Mouse (Mus musculus): ENCODE measurements at regions not wholly inside any gene's neighbourhood (a gene's known extent, or its start where the extent isn't known, plus 50 kb on each side); places are given as distances from the start of the nearest gene placed in this dataset.
A peak's percentile ranks its signal among the peaks of the same experiment; 100 is the strongest.

GRCm38 (mm10) chr15:94004911-94005310, 409.2 kb upstream of the Prickle1 start:
- no peaks in the 10 kb centered on the region for H3K9me3 ChIP-seq (replicated peaks)
- no peak overlapping the region for H3K4me2 ChIP-seq
- ATAC-seq (ENCODE audit: low read depth) (no peak), DNase-seq (no peak)
- no peaks in the 10 kb centered on the region for H3K4me1 ChIP-seq (replicated peaks)
- H3K27me3 ChIP-seq: no peaks in the 10 kb centered on the region
- no peaks in the 10 kb centered on the region for H3K36me3 ChIP-seq
- H3K9ac ChIP-seq: no peak overlapping the region
- H3K27ac ChIP-seq: no peak overlapping the region
- WGBS (ENCODE audit: insufficient replicate concordance): 31% methylated on average over 4 of the region's 4 CpGs
- H3K4me3 ChIP-seq (replicated peaks): no peak overlapping the region

DNA sequence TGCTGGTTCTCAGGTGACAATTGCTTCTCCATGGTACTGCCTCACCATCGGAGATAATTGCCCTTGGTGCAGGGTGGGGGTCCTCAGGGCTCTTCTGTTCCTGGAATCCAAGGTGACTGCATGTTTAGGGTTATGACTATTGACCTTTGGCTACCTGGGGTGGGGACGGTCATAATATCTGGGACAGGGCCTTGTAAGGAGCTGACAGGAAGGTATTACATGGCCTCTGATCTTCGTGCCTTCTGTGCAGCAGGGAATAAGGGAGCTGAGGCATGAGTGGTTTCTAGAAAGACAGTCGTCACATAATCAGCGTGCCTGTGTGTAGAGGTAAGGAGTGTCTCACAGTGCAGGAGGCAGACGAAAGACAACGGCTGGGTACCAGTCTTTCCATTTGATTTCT, 407.5 kb upstream of the Prickle1 start:
- Histone ChIP-seq H3K4me2 (no peak overlapping the region), H3K36me3 (no peaks in the 10 kb centered on the region), H3K27me3 (no peaks in the 10 kb centered on the region), H3K4me3 (replicated peaks) (no peak overlapping the region), H3K27ac (no peak overlapping the region), H3K9ac (no peak overlapping the region), H3K4me1 (replicated peaks) (no peaks in the 10 kb centered on the region), H3K9me3 (replicated peaks) (no peaks in the 10 kb centered on the region)
- DNase-seq (no peak), ATAC-seq (ENCODE audit: low read depth) (no peak)
- WGBS (ENCODE audit: insufficient replicate concordance): 70% methylated on average over 7 of the region's 7 CpGs

- H3K9ac ChIP-seq: no peak overlapping the region
- no peaks in the 10 kb centered on the region for H3K27me3 ChIP-seq
- DNase-seq: no peak
- no peak overlapping the region for H3K4me3 ChIP-seq (replicated peaks)
- 58% methylated on average over 4 of the region's 4 CpGs for WGBS (ENCODE audit: insufficient replicate concordance)
- H3K36me3 ChIP-seq: no peaks in the 10 kb centered on the region
- H3K9me3 ChIP-seq (replicated peaks): no peaks in the 10 kb centered on the region
- ATAC-seq (ENCODE audit: low read depth): no peak
- H3K4me2 ChIP-seq: no peak overlapping the region
- no peaks in the 10 kb centered on the region for H3K4me1 ChIP-seq (replicated peaks)
- H3K27ac ChIP-seq: no peak overlapping the region
Observed at GRCm38 (mm10) chr15:93994542-93994941, 398.9 kb upstream of the Prickle1 start.

DNA sequence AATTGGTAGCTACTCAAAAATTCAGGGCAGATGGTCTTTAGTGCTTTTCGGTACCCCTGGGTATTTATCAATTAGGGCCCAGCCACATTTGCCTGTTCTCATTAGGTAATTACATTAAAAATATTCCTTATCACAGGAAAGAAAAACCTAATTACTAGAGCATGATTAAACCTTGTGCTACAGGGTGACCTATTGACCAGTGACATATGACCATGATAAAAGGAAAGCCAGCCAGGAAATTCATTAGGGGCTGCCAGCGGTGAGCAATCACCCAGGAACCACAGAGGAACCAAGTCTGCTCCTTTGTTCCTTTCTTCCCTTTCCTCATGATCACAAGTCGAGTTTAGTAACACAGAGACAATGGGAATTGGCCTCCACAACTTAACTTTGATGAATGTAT, 394.4 kb upstream of the Prickle1 start:
- ATAC-seq (ENCODE audit: low read depth) (no peak), DNase-seq (no peak)
- Histone ChIP-seq H3K36me3 (no peaks in the 10 kb centered on the region), H3K27ac (no peak overlapping the region), H3K9me3 (replicated peaks) (no peaks in the 10 kb centered on the region), H3K4me3 (replicated peaks) (no peak overlapping the region), H3K27me3 (no peaks in the 10 kb centered on the region), H3K9ac (no peak overlapping the region), H3K4me2 (no peak overlapping the region), H3K4me1 (replicated peaks) (no peaks in the 10 kb centered on the region)
- WGBS (ENCODE audit: insufficient replicate concordance): 30% methylated on average over 3 of the region's 3 CpGs

GRCm38 (mm10) chr15:93988367-93988766, 392.7 kb upstream of the Prickle1 start:
- Histone ChIP-seq H3K4me3 (replicated peaks) (no peak overlapping the region), H3K4me2 (no peak overlapping the region), H3K36me3 (no peaks in the 10 kb centered on the region), H3K4me1 (replicated peaks) (no peaks in the 10 kb centered on the region), H3K9me3 (replicated peaks) (no peaks in the 10 kb centered on the region), H3K27ac (no peak overlapping the region), H3K27me3 (no peaks in the 10 kb centered on the region), H3K9ac (no peak overlapping the region)
- WGBS (ENCODE audit: insufficient replicate concordance): 58% methylated on average over 5 of the region's 5 CpGs
- no peak for ATAC-seq (ENCODE audit: low read depth)
- no peak for DNase-seq

GRCm38 (mm10) chr15:93986631-93987429, 391.1 kb upstream of the Prickle1 start:
- Histone ChIP-seq H3K4me2 (no peak overlapping the region), H3K9me3 (replicated peaks) (no peaks in the 10 kb centered on the region), H3K27ac (no peak overlapping the region), H3K27me3 (no peaks in the 10 kb centered on the region), H3K36me3 (no peaks in the 10 kb centered on the region), H3K9ac (no peak overlapping the region), H3K4me1 (replicated peaks) (no peaks in the 10 kb centered on the region), H3K4me3 (replicated peaks) (no peak overlapping the region)
- DNase-seq (no peak), ATAC-seq (ENCODE audit: low read depth) (no peak)
- 65% methylated on average over 6 of the region's 6 CpGs for WGBS (ENCODE audit: insufficient replicate concordance)

DNA sequence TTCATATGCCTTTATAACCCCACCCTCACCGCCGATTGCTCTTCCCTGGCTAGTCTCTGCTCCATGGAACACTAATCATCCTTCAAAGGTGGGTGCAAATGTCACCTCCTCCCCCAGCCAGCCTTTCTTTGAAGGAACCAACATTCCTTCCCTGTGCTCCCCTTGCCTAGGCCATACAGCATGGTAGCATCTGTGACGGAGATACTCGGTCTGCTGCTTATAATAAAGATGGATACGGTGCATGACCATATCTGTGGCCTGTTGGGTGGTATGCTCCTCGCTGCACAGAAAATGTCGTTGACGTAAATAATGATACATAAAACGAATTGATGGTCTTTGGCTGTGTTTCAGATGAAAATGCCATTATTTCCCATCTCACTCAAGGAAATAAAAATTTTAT, 386.4 kb upstream of the Prickle1 start:
- Histone ChIP-seq H3K4me2 (no peak overlapping the region), H3K4me3 (replicated peaks) (no peak overlapping the region), H3K9ac (no peak overlapping the region), H3K9me3 (replicated peaks) (no peaks in the 10 kb centered on the region), H3K27ac (no peak overlapping the region), H3K36me3 (no peaks in the 10 kb centered on the region), H3K4me1 (replicated peaks) (no peaks in the 10 kb centered on the region), H3K27me3 (no peaks in the 10 kb centered on the region)
- WGBS (ENCODE audit: insufficient replicate concordance): 81% methylated on average over 9 of the region's 9 CpGs
- DNase-seq (no peak), ATAC-seq (ENCODE audit: low read depth) (no peak)

DNA sequence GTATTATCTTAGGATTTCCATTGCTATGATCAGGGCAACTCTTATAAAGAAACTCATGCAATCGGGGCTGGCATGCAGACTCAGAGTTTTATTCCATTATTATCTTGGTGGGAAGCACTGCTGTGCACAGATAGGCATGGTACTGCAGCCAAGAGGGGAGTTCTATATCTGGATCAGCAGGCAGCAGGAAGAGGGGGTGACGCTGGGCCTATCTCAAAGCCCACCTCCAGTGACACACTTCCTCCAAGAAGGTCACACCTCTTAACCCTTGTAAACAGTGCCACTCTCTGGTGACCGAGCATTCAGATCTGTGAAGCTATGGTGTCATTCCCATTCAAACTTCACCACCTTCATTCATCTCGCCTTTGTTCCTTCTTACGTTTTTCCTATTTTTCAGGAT, 381.8 kb upstream of the Prickle1 start:
- H3K4me3 ChIP-seq (replicated peaks): no peak overlapping the region
- H3K4me1 ChIP-seq (replicated peaks): no peaks in the 10 kb centered on the region
- H3K9me3 ChIP-seq (replicated peaks): no peaks in the 10 kb centered on the region
- H3K4me2 ChIP-seq: no peak overlapping the region
- WGBS (ENCODE audit: insufficient replicate concordance): 35% methylated on average over 5 of the region's 5 CpGs
- ATAC-seq (ENCODE audit: low read depth) (peak; percentile 61), DNase-seq (no peak)
- H3K36me3 ChIP-seq: no peaks in the 10 kb centered on the region
- no peak overlapping the region for H3K9ac ChIP-seq
- H3K27ac ChIP-seq: no peak overlapping the region
- H3K27me3 ChIP-seq: no peaks in the 10 kb centered on the region

DNA sequence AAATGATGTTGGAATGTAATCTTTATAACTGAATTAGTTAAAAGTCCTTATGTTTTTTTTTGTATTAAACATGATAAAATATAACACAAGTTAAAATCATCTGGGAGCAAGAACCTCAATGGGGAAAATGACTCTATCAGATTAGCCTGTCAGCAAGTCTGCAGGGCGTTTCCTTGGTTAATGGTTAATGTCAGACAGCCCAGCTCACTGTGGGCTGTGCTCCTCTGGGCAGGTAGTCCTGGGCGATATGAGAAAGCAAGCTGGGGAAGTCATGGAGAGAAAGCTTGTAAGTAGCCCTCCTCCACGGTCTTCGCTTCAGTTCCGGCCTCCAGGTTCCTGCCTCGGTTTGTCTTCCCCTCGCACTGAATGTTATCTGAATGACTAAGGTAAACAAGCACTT, 379.0 kb upstream of the Prickle1 start:
- Histone ChIP-seq H3K4me3 (replicated peaks) (no peak overlapping the region), H3K9ac (no peak overlapping the region), H3K4me1 (replicated peaks) (no peaks in the 10 kb centered on the region), H3K36me3 (no peaks in the 10 kb centered on the region), H3K4me2 (no peak overlapping the region), H3K9me3 (replicated peaks) (no peaks in the 10 kb centered on the region), H3K27me3 (no peaks in the 10 kb centered on the region), H3K27ac (no peak overlapping the region)
- 10% methylated on average over 7 of the region's 7 CpGs for WGBS (ENCODE audit: insufficient replicate concordance)
- ATAC-seq (ENCODE audit: low read depth) (no peak), DNase-seq (no peak)

- Histone ChIP-seq H3K27me3 (no peaks in the 10 kb centered on the region), H3K4me3 (replicated peaks) (no peak overlapping the region), H3K9me3 (replicated peaks) (no peaks in the 10 kb centered on the region), H3K4me2 (no peak overlapping the region), H3K4me1 (replicated peaks) (no peaks in the 10 kb centered on the region), H3K27ac (no peak overlapping the region), H3K9ac (no peak overlapping the region), H3K36me3 (no peaks in the 10 kb centered on the region)
- no peak for DNase-seq
- no peak for ATAC-seq (ENCODE audit: low read depth)
- WGBS (ENCODE audit: insufficient replicate concordance): 53% methylated on average over 5 of the region's 5 CpGs
Observed at GRCm38 (mm10) chr15:93972979-93973378, 377.3 kb upstream of the Prickle1 start.

GRCm38 (mm10) chr15:93961950-93962349, 366.3 kb upstream of the Prickle1 start:
- H3K36me3 ChIP-seq: no peaks in the 10 kb centered on the region

GRCm38 (mm10) chr15:93959931-93960330, 364.2 kb upstream of the Prickle1 start:
- 71% methylated on average over 8 of the region's 8 CpGs for WGBS (ENCODE audit: insufficient replicate concordance)
- no peak overlapping the region for H3K4me2 ChIP-seq
- DNase-seq: no peak
- H3K36me3 ChIP-seq: no peaks in the 10 kb centered on the region
- no peak overlapping the region for H3K4me3 ChIP-seq (replicated peaks)
- H3K9me3 ChIP-seq (replicated peaks): 0 out of 2 replicates have a peak, but pooled peaks cover 3% of the 10 kb centered on the region
- ATAC-seq (ENCODE audit: low read depth): no peak
- H3K4me1 ChIP-seq (replicated peaks): no peaks in the 10 kb centered on the region
- H3K27ac ChIP-seq: no peak overlapping the region
- H3K9ac ChIP-seq: no peak overlapping the region
- H3K27me3 ChIP-seq: no peaks in the 10 kb centered on the region

More at GRCm38 (mm10) chr15:93961950-93962349, 366.3 kb upstream of the Prickle1 start:
- Histone ChIP-seq H3K4me3 (replicated peaks) (no peak overlapping the region), H3K27ac (no peak overlapping the region), H3K9ac (no peak overlapping the region), H3K4me1 (replicated peaks) (no peaks in the 10 kb centered on the region), H3K27me3 (no peaks in the 10 kb centered on the region), H3K4me2 (no peak overlapping the region), H3K9me3 (replicated peaks) (no peaks in the 10 kb centered on the region)
- ATAC-seq (ENCODE audit: low read depth) (no peak), DNase-seq (no peak)
